Mouse (Mus musculus): ENCODE results near the gene Leo1. TPM values are rescaled to one million over a fixed set of nuclear protein-coding genes. Genes with fewer than 3 reads are reported as not detected.

The Leo1 gene
- 16.6 to 19.9 TPM (median 18.4 TPM) in 4 replicates for total RNA-seq (2023; ENCODE audit: inconsistent age)

GRCm38 (mm10) chr9:75440796-75441666 is at the start of gene Leo1:
Leo1 (plus strand) TSS chr9:75441524.

DNA sequence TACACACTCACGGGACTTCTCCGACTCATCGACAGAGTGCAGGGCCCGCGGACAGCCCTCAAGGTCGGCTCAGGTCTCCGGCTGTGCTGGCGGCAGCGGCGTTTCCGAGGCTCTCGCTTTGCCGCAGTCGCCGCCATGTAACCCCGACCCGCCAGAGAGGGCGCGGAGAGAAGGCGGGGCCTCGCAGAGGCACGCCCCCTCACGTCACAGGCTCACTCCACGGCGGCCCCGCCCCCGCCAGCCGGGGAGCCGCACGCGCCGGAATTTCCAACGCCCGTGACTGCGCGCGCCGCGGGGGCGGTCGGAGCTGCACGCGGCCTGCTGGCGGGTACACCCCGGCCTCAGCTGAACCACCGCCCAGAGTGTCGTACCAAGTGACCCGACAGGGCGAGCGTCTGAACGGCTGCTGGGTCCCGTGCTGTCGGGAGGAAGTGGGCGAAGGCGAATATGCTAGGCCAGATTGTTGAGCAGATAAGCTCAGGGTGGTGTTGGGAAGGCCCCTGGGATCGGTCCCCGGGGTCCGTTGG is 31.4 kb upstream of the Leo1 start, which contains the start of gene Mapk6:
Mapk6 (minus strand) TSS at position 154 of the 527 bp plus-strand sequence.

Other genes starting within 250 kb of the Leo1 start
- gene Myo5c, start 209.5 kb upstream of the Leo1 start, total RNA-seq (2023; ENCODE audit: inconsistent age) = 0.42 to 0.81 TPM (median 0.61 TPM) in 4 replicates
- 0.55 to 1.6 TPM (median 0.58 TPM) in 3 of 4 replicates, not detected in the other for gene Gnb5, start 135.2 kb upstream of the Leo1 start, total RNA-seq (2023; ENCODE audit: inconsistent age)
- gene Bcl2l10, start 93.8 kb upstream of the Leo1 start, total RNA-seq (2023; ENCODE audit: inconsistent age) = not detected in 4 replicates
- gene Mapk6, start 31.5 kb upstream of the Leo1 start, total RNA-seq (2023; ENCODE audit: inconsistent age) = 98.2 to 112 TPM (median 99.3 TPM) in 4 replicates
- 195 to 217 TPM (median 207 TPM) in 4 replicates for gene Tmod3, start 118.1 kb downstream of the Leo1 start, total RNA-seq (2023; ENCODE audit: inconsistent age)
- gene Tmod2, start 169.8 kb downstream of the Leo1 start, total RNA-seq (2023; ENCODE audit: inconsistent age) = 0.97 to 2.9 TPM (median 1.5 TPM) in 4 replicates
- gene Lysmd2, start 184.2 kb downstream of the Leo1 start, total RNA-seq (2023; ENCODE audit: inconsistent age) = 2.1 to 3.7 TPM (median 2.5 TPM) in 4 replicates
- not detected in 4 replicates for gene Scg3, start 242.5 kb downstream of the Leo1 start, total RNA-seq (2023; ENCODE audit: inconsistent age)